Mouse (Mus musculus) adrenal gland, adult 8-10 months (tissue): ENCODE measurements around the gene Sirt5. TPM values are rescaled to one million over a fixed set of nuclear protein-coding genes. Genes with fewer than 3 reads are reported as not detected.

Experiments
- DNase-seq: peaks from one replicate; pipeline ENCODE4 v3.0.0; 2022
- total RNA-seq, 4 experiments: library from RNA; stranded (reverse); gene quantifications; 2 replicates each; pipeline ENCODE4 v1.2.4; 2022

Sirt5 gene
- total RNA-seq: 10 to 100 TPM; 23.6 to 29.9 (median 28.8) TPM

- DNase-seq: peak; percentile 85
These were observed at the start of gene Sirt5 for GRCm38 (mm10) chr13:43364985-43365824. Sirt5 (plus strand) TSS chr13:43365496.

- no peak for DNase-seq
These were observed 47.9 kb upstream of the Sirt5 start for GRCm38 (mm10) chr13:43317411-43317810.

GRCm38 (mm10) chr13:43319396-43319795 lies 45.9 kb upstream of the Sirt5 start:
- no peak for DNase-seq

GRCm38 (mm10) chr13:43321492-43321891 lies 43.8 kb upstream of the Sirt5 start:
- no peak for DNase-seq

GRCm38 (mm10) chr13:43325427-43325826 lies 39.9 kb upstream of the Sirt5 start:
- DNase-seq: no peak

GRCm38 (mm10) chr13:43331721-43332444 lies 33.4 kb upstream of the Sirt5 start:
- no peak for DNase-seq

- DNase-seq: no peak
These were observed 32.7 kb upstream of the Sirt5 start for GRCm38 (mm10) chr13:43332591-43332990.

GRCm38 (mm10) chr13:43336425-43337221 lies 28.7 kb upstream of the Sirt5 start:
- no peak for DNase-seq

- DNase-seq: no peak
These were observed 27.3 kb upstream of the Sirt5 start for GRCm38 (mm10) chr13:43338001-43338400.

GRCm38 (mm10) chr13:43338632-43339031 lies 26.7 kb upstream of the Sirt5 start:
- DNase-seq: no peak

GRCm38 (mm10) chr13:43346825-43347224 lies 18.5 kb upstream of the Sirt5 start:
- no peak for DNase-seq

- no peak for DNase-seq
These were observed 15.9 kb upstream of the Sirt5 start for GRCm38 (mm10) chr13:43349376-43349775.

GRCm38 (mm10) chr13:43350489-43351169 lies 14.7 kb upstream of the Sirt5 start:
- no peak for DNase-seq

- no peak for DNase-seq
These were observed 11.9 kb upstream of the Sirt5 start for GRCm38 (mm10) chr13:43353356-43353755.

- DNase-seq: no peak
These were observed 10.9 kb upstream of the Sirt5 start for GRCm38 (mm10) chr13:43354362-43354761.

- no peak for DNase-seq
These were observed 8.8 kb upstream of the Sirt5 start for GRCm38 (mm10) chr13:43356346-43357125.

- DNase-seq: no peak
These were observed 4.8 kb upstream of the Sirt5 start for GRCm38 (mm10) chr13:43360534-43360933.

- DNase-seq: no peak
These were observed 2.9 kb upstream of the Sirt5 start for GRCm38 (mm10) chr13:43362353-43362752.

- DNase-seq: no peak
These were observed 509 bp downstream of the Sirt5 start for GRCm38 (mm10) chr13:43365825-43366184.

GRCm38 (mm10) chr13:43370063-43370462 lies 4.8 kb downstream of the Sirt5 start:
- no peak for DNase-seq

GRCm38 (mm10) chr13:43372892-43373291 lies 7.6 kb downstream of the Sirt5 start:
- no peak for DNase-seq

- DNase-seq: no peak
These were observed 8.9 kb downstream of the Sirt5 start for GRCm38 (mm10) chr13:43374205-43374604.
